Comparison of ENCODE assay signal across 8 mouse cellular contexts in genomic region chr4:9135481-9136187, GRCm38 (mm10).
DNase-seq lines count a peak whose midpoint lies in the region; ATAC-seq and TF ChIP-seq lines count a peak whose summit lies in the region.

No protein-coding gene starts in this region.

- TF ChIP-seq CTCF in MEL (IDR thresholded peaks at IDR 0.05 in 2 of 3, conservative IDR thresholded peaks at IDR 0.05 in 1 of 3; ENCODE audit: control insufficient read depth in 1 of 3, insufficient read depth in 1 of 3, low read depth in 2 of 3, low read length in 3 of 3, poor library complexity in 1 of 3, severe bottlenecking in 1 of 3), result peak; percentile 75 to 96 (median 87)
- peak; percentile 80 for TF ChIP-seq CTCF in cerebellum, adult 2 months (IDR thresholded peaks at IDR 0.05; ENCODE audit: borderline replicate concordance, insufficient read depth, low read depth, low read length)
- TF ChIP-seq CTCF in lung, embryonic 14.5 days (IDR thresholded peaks at IDR 0.05; ENCODE audit: low read depth), result peak; percentile 92
- TF ChIP-seq CTCF in olfactory bulb, adult 2 months (IDR thresholded peaks at IDR 0.05; ENCODE audit: insufficient read depth, low read depth, low read length), result peak; percentile 91

- WGBS in cerebellum, adult 2 months, result 5% methylated on average over 21 of the region's 21 CpGs
- 10% methylated on average over 21 of the region's 21 CpGs for WGBS in lung, embryonic 14.5 days
- WGBS in olfactory bulb, adult 2 months, result 10% methylated on average over 21 of the region's 21 CpGs

- TF ChIP-seq EP300 in MEL (IDR thresholded peaks at IDR 0.05; ENCODE audit: low read depth in 1 of 2, low read length in 2 of 2), result no peak

- H3K4me3 ChIP-seq in MEL (ENCODE audit: control insufficient read depth in 1 of 2, insufficient read depth in 1 of 2, low read depth in 2 of 2, low read length in 2 of 2), result peak overlapping the region; percentile 59 to 75
- peak overlapping the region; percentile 30 for H3K4me3 ChIP-seq in cerebellum, adult 2 months (replicated peaks; ENCODE audit: insufficient read depth, low read depth, low read length)
- H3K4me3 ChIP-seq in lung, embryonic 14.5 days (ENCODE audit: low read depth, low read length), result peak overlapping the region; percentile 27
- peak overlapping the region; percentile 23; the same call in 1 of the 2 replicates for H3K4me3 ChIP-seq in olfactory bulb, adult 2 months (ENCODE audit: insufficient read depth, low read depth, low read length)

- no peaks in the 10 kb centered on the region for H3K79me2 ChIP-seq in MEL (ENCODE audit: control insufficient read depth, insufficient read depth, low read length, poor library complexity)

- no peak overlapping the region for H3K27ac ChIP-seq in MEL (ENCODE audit: control insufficient read depth, low read depth, low read length)
- peak overlapping the region; percentile 96; the same call in 1 of the 2 replicates for H3K27ac ChIP-seq in cerebellum, adult 2 months (ENCODE audit: insufficient read depth, low read length)
- no peak overlapping the region for H3K27ac ChIP-seq in lung, embryonic 14.5 days (ENCODE audit: low read depth)
- H3K27ac ChIP-seq in olfactory bulb, adult 2 months (ENCODE audit: insufficient read depth, low read depth, low read length), result no peak overlapping the region

- H3K4me2 ChIP-seq in lung, embryonic 14.5 days, result peak overlapping the region; percentile 67

- no peaks in the 10 kb centered on the region; a peak in 1 of 4 replicates for H3K27me3 ChIP-seq in MEL (ENCODE audit: control insufficient read depth in 1 of 2, insufficient read depth in 2 of 2, low read length in 2 of 2)
- no peaks in the 10 kb centered on the region for H3K27me3 ChIP-seq in cerebellum, adult 2 months (ENCODE audit: control insufficient read depth, insufficient read depth, low read length)
- H3K27me3 ChIP-seq in lung, embryonic 14.5 days (ENCODE audit: insufficient read depth, low read length), result no peaks in the 10 kb centered on the region

- H3K9me3 ChIP-seq in MEL (replicated peaks; ENCODE audit: insufficient read depth, low read length), result no peaks in the 10 kb centered on the region
- H3K9me3 ChIP-seq in lung, embryonic 14.5 days (ENCODE audit: low read depth, low read length), result no peaks in the 10 kb centered on the region

- peak; percentile 73 to 84; a peak in 3 of 4 replicates for ATAC-seq in hematopoietic stem cell, adult 5-6 weeks (replicated peaks in 1 of 2; ENCODE audit: insufficient read depth in 1 of 2, low FRiP score in 2 of 2, low TSS enrichment in 1 of 2, low read depth in 1 of 2, poor library complexity in 2 of 2, severe bottlenecking in 2 of 2)
- ATAC-seq in lung, embryonic 14.5 days (ENCODE audit: insufficient read depth), result peak; percentile 92

- TF ChIP-seq POLR2A in MEL (IDR thresholded peaks at IDR 0.05; ENCODE audit: control insufficient read depth in 1 of 2, insufficient read depth in 1 of 2, low read depth in 1 of 2, low read length in 2 of 2, poor library complexity in 1 of 2), result no peak
- TF ChIP-seq POLR2A in cerebellum, adult 2 months (IDR thresholded peaks at IDR 0.05; ENCODE audit: borderline replicate concordance, insufficient read depth, low read length), result no peak
- TF ChIP-seq POLR2A in olfactory bulb, adult 2 months (IDR thresholded peaks at IDR 0.05; ENCODE audit: insufficient read depth, low read depth, low read length), result no peak

- DNase-seq in MEL (ENCODE audit: low read depth, low spot score), result peak; percentile 88
- DNase-seq in cerebellum, adult 2 months, result peak; percentile 94 to 98
- peak; percentile 91 for DNase-seq in forelimb bud, embryonic 11.5 days (ENCODE audit: low read depth, low spot score)
- peak; percentile 92 to 99 for DNase-seq in layer of hippocampus, adult 8-10 months (ENCODE audit: low spot score in 2 of 2)
- peak; percentile 98 for DNase-seq in lung, embryonic 14.5 days
- peak; percentile 63 to 68 for DNase-seq in thymus, adult 18-20 months

- TF ChIP-seq RAD21 in MEL (IDR thresholded peaks at IDR 0.05; ENCODE audit: low read depth, low read length), result peak; percentile 87

- H3K4me1 ChIP-seq in MEL (ENCODE audit: control insufficient read depth in 1 of 2, insufficient read depth in 2 of 2, low read length in 2 of 2), result peaks cover 0 to 3% of the 10 kb centered on the region in 2 experiments; a peak in 1 of 4 replicates
- peaks cover 17% of the 10 kb centered on the region; the same call in 1 of the 2 replicates for H3K4me1 ChIP-seq in cerebellum, adult 2 months (ENCODE audit: control insufficient read depth, insufficient read depth, low read length)
- H3K4me1 ChIP-seq in lung, embryonic 14.5 days (ENCODE audit: insufficient read depth), result no peaks in the 10 kb centered on the region
- H3K4me1 ChIP-seq in olfactory bulb, adult 2 months (ENCODE audit: control insufficient read depth, insufficient read depth, low read length), result peaks cover 12% of the 10 kb centered on the region

- no peaks in the 10 kb centered on the region for H3K36me3 ChIP-seq in MEL (ENCODE audit: control insufficient read depth in 1 of 2, insufficient read depth in 2 of 2, low read length in 2 of 2)
- H3K36me3 ChIP-seq in lung, embryonic 14.5 days (ENCODE audit: insufficient read depth), result no peaks in the 10 kb centered on the region

- H3K9ac ChIP-seq in MEL (ENCODE audit: control insufficient read depth, low read depth, low read length, poor library complexity, severe bottlenecking), result peak overlapping the region; percentile 69
- peak overlapping the region; percentile 54 for H3K9ac ChIP-seq in lung, embryonic 14.5 days

TF ChIP-seq in MEL, 35 proteins besides CTCF, POLR2A, EP300 and RAD21:
- no peak for TF ChIP-seq BHLHE40 (IDR thresholded peaks at IDR 0.05; ENCODE audit: borderline replicate concordance, low read depth, low read length)
- TF ChIP-seq SMC3 (IDR thresholded peaks at IDR 0.05; ENCODE audit: low read depth, low read length), result peak; percentile 86
- TF ChIP-seq USF2 (IDR thresholded peaks at IDR 0.05; ENCODE audit: borderline replicate concordance in 1 of 2, insufficient read depth in 1 of 2, low read depth in 1 of 2, low read length in 2 of 2), result no peak
- peak; percentile 83 for TF ChIP-seq ZC3H11A (IDR thresholded peaks at IDR 0.05; ENCODE audit: low read depth, low read length)
